Mouse (Mus musculus) left cerebral cortex, adult 18-20 months (tissue): Measurements from ENCODE around the gene Gtf2h2. TPM values are rescaled to one million over a fixed set of nuclear protein-coding genes. Genes with fewer than 3 reads are reported as not detected.
"Not testable (repeated sequence)": the region's sequence is repeated elsewhere in the genome, so short reads cannot be mapped to it uniquely, and the experiment has no call there.

Source experiments
- DNase-seq, 2 experiments: peaks; one replicate each; pipeline ENCODE4 v3.0.0; 2021 to 2022; ENCODE audit warnings: low spot score in 2 of 2, mixed read lengths in 1 of 2
- total RNA-seq, 2 experiments: library from RNA; stranded (reverse); gene quantifications; 2 replicates each; pipeline ENCODE4 v1.2.3; 2021

Gtf2h2 gene
- total RNA-seq, 2 experiments from 2014 or later: 35.5 to 37.1 TPM

GRCm38 (mm10) chr13:100491623-100492022, 756 bp downstream of the Gtf2h2 start:
- no peak for DNase-seq

GRCm38 (mm10) chr13:100490424-100490823, 2.0 kb downstream of the Gtf2h2 start:
- no peak for DNase-seq

GRCm38 (mm10) chr13:100483610-100484009, 8.8 kb downstream of the Gtf2h2 start:
- DNase-seq: no peak

GRCm38 (mm10) chr13:100463527-100464222, 28.7 kb downstream of the Gtf2h2 start:
- no peak for DNase-seq

- no peak for DNase-seq
Measured at GRCm38 (mm10) chr13:100461336-100461735, 31.0 kb downstream of the Gtf2h2 start.

- not testable (repeated sequence) for DNase-seq
Measured at GRCm38 (mm10) chr13:100452415-100453127, 39.8 kb downstream of the Gtf2h2 start, which contains the start of gene Naip1. Naip1 (minus strand) TSS chr13:100452869.

GRCm38 (mm10) chr13:100449495-100449894, 42.9 kb downstream of the Gtf2h2 start:
- DNase-seq: no peak

GRCm38 (mm10) chr13:100440116-100440515, 52.3 kb downstream of the Gtf2h2 start:
- no peak for DNase-seq

GRCm38 (mm10) chr13:100438701-100439100, 53.7 kb downstream of the Gtf2h2 start:
- DNase-seq: no peak

- DNase-seq: no peak
Measured at GRCm38 (mm10) chr13:100437322-100437825, 55.0 kb downstream of the Gtf2h2 start.

GRCm38 (mm10) chr13:100436556-100437163, 55.7 kb downstream of the Gtf2h2 start:
- DNase-seq: not testable (repeated sequence)

GRCm38 (mm10) chr13:100419958-100420357, 72.4 kb downstream of the Gtf2h2 start:
- not testable (repeated sequence) for DNase-seq

GRCm38 (mm10) chr13:100414428-100414827, 78.0 kb downstream of the Gtf2h2 start:
- no peak for DNase-seq

Other genes starting within 250 kb of the Gtf2h2 start
- gene Naip5, start 246.3 kb downstream of the Gtf2h2 start, total RNA-seq: under 1 TPM; 0.35 to 0.45 TPM
- under 1 TPM; 0.14 to 0.23 TPM for gene Naip6, start 174.9 kb downstream of the Gtf2h2 start, total RNA-seq
- under 1 TPM in 1 of 2 experiments, not detected in 1; 0.14 TPM for gene Naip1, start 39.7 kb downstream of the Gtf2h2 start, total RNA-seq
- gene Ocln, start 60.1 kb upstream of the Gtf2h2 start, total RNA-seq: 1 to 10 TPM; 7.5 to 9.4 TPM
- 1 to 10 TPM; 1.2 to 2.0 TPM for gene Marveld2, start 124.4 kb upstream of the Gtf2h2 start, total RNA-seq
- gene Ak6, start 158.4 kb upstream of the Gtf2h2 start, total RNA-seq: 10 to 100 TPM; 86.9 to 96.2 TPM
- gene Rad17, start 158.5 kb upstream of the Gtf2h2 start, total RNA-seq: 10 to 100 TPM; 14.8 to 15.1 TPM
- 10 to 100 TPM; 18.0 to 21.5 TPM for gene Taf9, start 159.0 kb upstream of the Gtf2h2 start, total RNA-seq
- gene Ccdc125, start 177.1 kb upstream of the Gtf2h2 start, total RNA-seq: under 1 TPM; 0.19 to 0.23 TPM
- 10 to 100 TPM; 35.3 to 40.0 TPM for gene Cdk7, start 238.4 kb upstream of the Gtf2h2 start, total RNA-seq